In genomic region chr17:71233210-71233609, GRCm38 (mm10) we compare ENCODE assay signal across 20 mouse cellular contexts. TPM values are rescaled to one million over a fixed set of nuclear protein-coding genes. Genes with fewer than 3 reads are reported as not detected.
A peak's percentile ranks its signal among the peaks of the same experiment; 100 is the strongest.
DNase-seq lines count a peak whose midpoint lies in the region; ATAC-seq and TF ChIP-seq lines count a peak whose summit lies in the region.
"Had no signal": no experiment of that assay in that cellular context is flagged by ENCODE, and none has a peak within 500 bp of the region (broad histone marks: within the 10 kb centered on the region; RNA-seq: fewer than 3 reads in every experiment).

No protein-coding gene starts in this region.

- H3K9me3 ChIP-seq in heart, embryonic 10.5 days = no peaks in the 10 kb centered on the region
- no peaks in the 10 kb centered on the region for H3K9me3 ChIP-seq in heart, embryonic 14.5 days (ENCODE audit: control insufficient read depth, low read length)
- no peaks in the 10 kb centered on the region for H3K9me3 ChIP-seq in liver, embryonic 13.5 days (replicated peaks)
- H3K9me3 ChIP-seq in liver, postnatal 0 days (ENCODE audit: low read length) = no peaks in the 10 kb centered on the region
- H3K9me3 ChIP-seq: embryonic facial prominence, embryonic 13.5 days; forebrain, embryonic 13.5 days; hindbrain, embryonic 10.5 days; intestine, embryonic 15.5 days had no signal

- peak overlapping the region; percentile 21; the same call in 1 of the 2 replicates for H3K9ac ChIP-seq in heart, embryonic 14.5 days (ENCODE audit: low read length)
- H3K9ac ChIP-seq in liver, embryonic 13.5 days = 0 out of 2 replicates have a peak overlapping the region, but pooled peaks have one; percentile 23
- H3K9ac ChIP-seq in liver, postnatal 0 days (replicated peaks) = no peak overlapping the region
- H3K9ac ChIP-seq: embryonic facial prominence, embryonic 13.5 days; forebrain, embryonic 13.5 days; forebrain, postnatal 0 days; hindbrain, embryonic 14.5 days; intestine, embryonic 15.5 days had no signal

- intact Hi-C loops in heart, postnatal 36 days (cut with DNase I) = loop anchor here (5.0 kb wide), 1 partner anchor 119 kb away; no protein-coding TSS in a partner anchor

- no peak for TF ChIP-seq CTCF in liver, postnatal 0 days (IDR thresholded peaks at IDR 0.05; ENCODE audit: low read depth)

- no peak for DNase-seq in heart, embryonic 10.5 days (ENCODE audit: low spot score)
- no peak for DNase-seq in heart, adult 18-20 months
- DNase-seq in heart, postnatal 36 days = no peak
- DNase-seq in liver, embryonic 13.5 days = no peak
- DNase-seq in liver, postnatal 0 days = no peak
- no peak for DNase-seq in cerebellum, postnatal 25 days
- DNase-seq: adrenal gland, postnatal 10 days; cerebellum, adult 11-12 months; cerebellum, adult 9-10 months; cerebellum, postnatal 36 days; forebrain, postnatal 0 days; gastrocnemius, adult 2 months; gastrocnemius, postnatal 25 days had no signal

- peaks cover 46% of the 10 kb centered on the region for H3K36me3 ChIP-seq in heart, embryonic 10.5 days
- peaks cover 53% of the 10 kb centered on the region for H3K36me3 ChIP-seq in heart, embryonic 14.5 days (ENCODE audit: control insufficient read depth, insufficient read depth, low read length)
- peaks cover 74% of the 10 kb centered on the region for H3K36me3 ChIP-seq in liver, embryonic 13.5 days
- H3K36me3 ChIP-seq in liver, postnatal 0 days (replicated peaks; ENCODE audit: insufficient read depth, low read length) = peaks cover 86% of the 10 kb centered on the region

- TF ChIP-seq EP300 in liver, postnatal 0 days (IDR thresholded peaks at IDR 0.05; ENCODE audit: low read depth) = no peak

- 87% methylated on average over 4 of the region's 4 CpGs for WGBS in heart, embryonic 10.5 days
- WGBS in heart, embryonic 14.5 days = 81% methylated on average over 4 of the region's 4 CpGs
- 85% methylated on average over 4 of the region's 4 CpGs for WGBS in liver, embryonic 13.5 days (ENCODE audit: insufficient replicate concordance)
- 96% methylated on average over 4 of the region's 4 CpGs for WGBS in liver, postnatal 0 days (ENCODE audit: insufficient replicate concordance)

- no peak for ATAC-seq in heart, embryonic 14.5 days (ENCODE audit: insufficient number of reproducible peaks, insufficient read depth, low FRiP score, low read depth)
- no peak for ATAC-seq in liver, embryonic 13.5 days (ENCODE audit: low read depth)
- no peak for ATAC-seq in liver, postnatal 0 days
- ATAC-seq in erythroblast, adult 5-6 weeks (replicated peaks; ENCODE audit: low FRiP score, poor library complexity, severe bottlenecking) = no peak
- ATAC-seq: forebrain, embryonic 13.5 days; forebrain, postnatal 0 days; intestine, embryonic 15.5 days had no signal

- H3K27ac ChIP-seq in heart, embryonic 10.5 days = peak overlapping the region; percentile 74; the same call in 1 of the 2 replicates
- peak overlapping the region in 1 of 2 experiments; percentile 37; a peak in 1 of 4 replicates for H3K27ac ChIP-seq in heart, embryonic 14.5 days (replicated peaks in 1 of 2; ENCODE audit: control insufficient read depth in 1 of 2, insufficient read depth in 1 of 2, low read depth in 2 of 2, low read length in 2 of 2)
- H3K27ac ChIP-seq in liver, embryonic 13.5 days = peak overlapping the region; percentile 80
- H3K27ac ChIP-seq in liver, postnatal 0 days (ENCODE audit: low read depth) = peak overlapping the region; percentile 5; the same call in 1 of the 2 replicates
- H3K27ac ChIP-seq: embryonic facial prominence, embryonic 13.5 days; forebrain, embryonic 13.5 days; gastrocnemius, adult 2 months; hindbrain, embryonic 10.5 days; hindbrain, embryonic 14.5 days; intestine, embryonic 15.5 days had no signal

- peaks cover 13% of the 10 kb centered on the region; the same call in 1 of the 2 replicates for H3K4me1 ChIP-seq in heart, embryonic 10.5 days
- H3K4me1 ChIP-seq in heart, embryonic 14.5 days (ENCODE audit: control insufficient read depth in 2 of 2, insufficient read depth in 2 of 2, low read length in 2 of 2) = peaks cover 2 to 9% of the 10 kb centered on the region in 2 experiments; a peak in 2 of 4 replicates
- peaks cover 64% of the 10 kb centered on the region for H3K4me1 ChIP-seq in liver, embryonic 13.5 days (replicated peaks)
- peaks cover 11% of the 10 kb centered on the region for H3K4me1 ChIP-seq in liver, postnatal 0 days (ENCODE audit: insufficient read depth)
- H3K4me1 ChIP-seq: forebrain, embryonic 13.5 days; hindbrain, embryonic 10.5 days; intestine, embryonic 15.5 days had no signal

- no peak overlapping the region for H3K4me3 ChIP-seq in heart, embryonic 10.5 days
- H3K4me3 ChIP-seq in heart, embryonic 14.5 days (ENCODE audit: control insufficient read depth in 1 of 2, insufficient read depth in 1 of 2, low read depth in 1 of 2, low read length in 2 of 2) = no peak overlapping the region
- H3K4me3 ChIP-seq in liver, embryonic 13.5 days (replicated peaks) = no peak overlapping the region
- H3K4me3 ChIP-seq in liver, postnatal 0 days (ENCODE audit: low read depth, low read length) = no peak overlapping the region
- H3K4me3 ChIP-seq: embryonic facial prominence, embryonic 13.5 days; forebrain, embryonic 13.5 days; gastrocnemius, adult 2 months; hindbrain, embryonic 10.5 days; intestine, embryonic 15.5 days had no signal

- H3K4me2 ChIP-seq in heart, embryonic 14.5 days (ENCODE audit: low read length) = no peak overlapping the region
- no peak overlapping the region for H3K4me2 ChIP-seq in liver, embryonic 13.5 days
- no peak overlapping the region for H3K4me2 ChIP-seq in liver, postnatal 0 days (ENCODE audit: low read depth, low read length)
- H3K4me2 ChIP-seq: embryonic facial prominence, embryonic 13.5 days; forebrain, embryonic 13.5 days; hindbrain, embryonic 14.5 days; intestine, embryonic 15.5 days had no signal

- H3K27me3 ChIP-seq in heart, embryonic 10.5 days (ENCODE audit: insufficient read depth, poor library complexity, severe bottlenecking) = no peaks in the 10 kb centered on the region
- no peaks in the 10 kb centered on the region for H3K27me3 ChIP-seq in heart, embryonic 14.5 days (ENCODE audit: control insufficient read depth, insufficient read depth, low read length)
- H3K27me3 ChIP-seq in liver, embryonic 13.5 days = no peaks in the 10 kb centered on the region
- H3K27me3 ChIP-seq in liver, postnatal 0 days (ENCODE audit: insufficient read depth, low read length) = no peaks in the 10 kb centered on the region
- H3K27me3 ChIP-seq: embryonic facial prominence, embryonic 13.5 days; forebrain, embryonic 13.5 days; intestine, embryonic 15.5 days had no signal

RNA-seq across cellular contexts. Expression of gene Lpin2, which starts 50.9 kb away (rescaled TPM):
- 20.9 and 24.2 TPM in 2 replicates for polyA plus RNA-seq in heart, embryonic 10.5 days (2016; fragmentation: Nextera tagmentation; extraction: Ambion mirVana)
- total RNA-seq in heart, adult 18-20 months (2021) = 10 to 100 TPM; 14.6 to 19.1 TPM
- 15.2 and 15.5 TPM in 2 replicates for polyA plus RNA-seq in heart, embryonic 14.5 days (2014; fragmentation: Nextera tagmentation; extraction: Ambion mirVana)
- 1 to 10 TPM; 7.0 to 7.4 TPM for total RNA-seq in heart, postnatal 36 days (2021)
- polyA plus RNA-seq in liver, embryonic 13.5 days (2015; fragmentation: Nextera tagmentation; extraction: Ambion mirVana) = 38.0 and 43.2 TPM in 2 replicates
- polyA plus RNA-seq in liver, postnatal 0 days (2015; fragmentation: Nextera tagmentation; extraction: Ambion mirVana) = 34.0 and 44.5 TPM in 2 replicates
- total RNA-seq in erythroblast, adult 5-6 weeks (2015; ENCODE audit: low replicate concordance) = 751 and 838 TPM in 2 replicates
- total RNA-seq in erythroblast, adult 5-6 weeks (2017; ENCODE audit: low replicate concordance) = 1,646 and 2,072 TPM in 2 replicates
